Mouse (Mus musculus): ENCODE measurements at regions not wholly inside any gene's neighbourhood (a gene's known extent, or its start where the extent isn't known, plus 50 kb on each side); places are given as distances from the start of the nearest gene placed in this dataset.

- TF ChIP-seq MYOG (IDR thresholded peaks at IDR 0.05; ENCODE audit: control insufficient read depth in 1 of 3, insufficient read depth in 1 of 3, insufficient read length in 2 of 3, low read depth in 2 of 3) (no peak), MAX (IDR thresholded peaks at IDR 0.05; ENCODE audit: low read depth) (no peak), USF1 (IDR thresholded peaks at IDR 0.05; ENCODE audit: low read depth) (no peak), POLR2A (IDR thresholded peaks at IDR 0.05; ENCODE audit: insufficient read length, low read depth) (no peak), MYOD1 (IDR thresholded peaks at IDR 0.05; ENCODE audit: control insufficient read depth in 1 of 3, insufficient read length in 2 of 3, low read depth in 2 of 3) (no peak), POLR2AphosphoS2 (IDR thresholded peaks at IDR 0.05; ENCODE audit: insufficient read length, low read depth) (no peak)
Measured at GRCm38 (mm10) chr6:143490019-143490418, 323.0 kb downstream of the Etnk1 start.
